Mouse (Mus musculus): ENCODE results near the gene Oard1. TPM values are rescaled to one million over a fixed set of nuclear protein-coding genes. Genes with fewer than 3 reads are reported as not detected.

The Oard1 gene
- polyA plus RNA-seq, 1 experiment from 2014 or later: 46.4 TPM

GRCm38 (mm10) chr17:48442745-48443457 lies 33.1 kb downstream of the Oard1 start:
- no peak for ATAC-seq (ENCODE audit: insufficient number of reproducible peaks, insufficient read depth, low FRiP score, low read depth)
- Histone ChIP-seq H3K9me3 (ENCODE audit: control insufficient read depth, low read length) (peaks cover 2% of the 10 kb centered on the region; the same call in 1 of the 2 replicates), H3K4me1 (ENCODE audit: control insufficient read depth in 2 of 2, insufficient read depth in 2 of 2, low read length in 2 of 2) (peaks cover under 1 to 4% of the 10 kb centered on the region in 2 experiments), H3K4me3 (ENCODE audit: control insufficient read depth in 1 of 2, insufficient read depth in 1 of 2, low read depth in 1 of 2, low read length in 2 of 2) (no peak overlapping the region), H3K36me3 (ENCODE audit: control insufficient read depth, insufficient read depth, low read length) (no peaks in the 10 kb centered on the region), H3K27me3 (ENCODE audit: control insufficient read depth, insufficient read depth, low read length) (no peaks in the 10 kb centered on the region), H3K27ac (replicated peaks in 1 of 2; ENCODE audit: control insufficient read depth in 1 of 2, insufficient read depth in 1 of 2, low read depth in 2 of 2, low read length in 2 of 2) (no peak overlapping the region), H3K9ac (ENCODE audit: low read length) (no peak overlapping the region), H3K4me2 (ENCODE audit: low read length) (no peak overlapping the region)
- 69% methylated on average over 7 of the region's 7 CpGs for WGBS

GRCm38 (mm10) chr17:48443542-48444145 lies 33.8 kb downstream of the Oard1 start:
- H3K27ac ChIP-seq (replicated peaks in 1 of 2; ENCODE audit: control insufficient read depth in 1 of 2, insufficient read depth in 1 of 2, low read depth in 2 of 2, low read length in 2 of 2): no peak overlapping the region
- peaks cover 2% of the 10 kb centered on the region; the same call in 1 of the 2 replicates for H3K9me3 ChIP-seq (ENCODE audit: control insufficient read depth, low read length)
- WGBS: 74% methylated on average over 16 of the region's 16 CpGs

GRCm38 (mm10) chr17:48447675-48448074 lies 37.9 kb downstream of the Oard1 start:
- WGBS: 66% methylated on average over 8 of the region's 8 CpGs
- ATAC-seq (ENCODE audit: insufficient number of reproducible peaks, insufficient read depth, low FRiP score, low read depth): no peak
- no peak overlapping the region for H3K27ac ChIP-seq (replicated peaks in 1 of 2; ENCODE audit: control insufficient read depth in 1 of 2, insufficient read depth in 1 of 2, low read depth in 2 of 2, low read length in 2 of 2)

More at GRCm38 (mm10) chr17:48443542-48444145, 33.8 kb downstream of the Oard1 start:
- Histone ChIP-seq H3K9ac (ENCODE audit: low read length) (no peak overlapping the region), H3K4me2 (ENCODE audit: low read length) (no peak overlapping the region), H3K36me3 (ENCODE audit: control insufficient read depth, insufficient read depth, low read length) (no peaks in the 10 kb centered on the region), H3K4me3 (ENCODE audit: control insufficient read depth in 1 of 2, insufficient read depth in 1 of 2, low read depth in 1 of 2, low read length in 2 of 2) (no peak overlapping the region), H3K27me3 (ENCODE audit: control insufficient read depth, insufficient read depth, low read length) (no peaks in the 10 kb centered on the region), H3K4me1 (ENCODE audit: control insufficient read depth in 2 of 2, insufficient read depth in 2 of 2, low read length in 2 of 2) (no peaks in the 10 kb centered on the region)
- no peak for ATAC-seq (ENCODE audit: insufficient number of reproducible peaks, insufficient read depth, low FRiP score, low read depth)

GRCm38 (mm10) chr17:48450666-48451352 lies 41.0 kb downstream of the Oard1 start:
- Histone ChIP-seq H3K4me3 (ENCODE audit: control insufficient read depth in 1 of 2, insufficient read depth in 1 of 2, low read depth in 1 of 2, low read length in 2 of 2) (no peak overlapping the region), H3K9ac (ENCODE audit: low read length) (no peak overlapping the region), H3K9me3 (ENCODE audit: control insufficient read depth, low read length) (no peaks in the 10 kb centered on the region), H3K27ac (replicated peaks in 1 of 2; ENCODE audit: control insufficient read depth in 1 of 2, insufficient read depth in 1 of 2, low read depth in 2 of 2, low read length in 2 of 2) (no peak overlapping the region), H3K4me1 (ENCODE audit: control insufficient read depth in 2 of 2, insufficient read depth in 2 of 2, low read length in 2 of 2) (peaks cover 0 to 2% of the 10 kb centered on the region in 2 experiments; a peak in 1 of 4 replicates), H3K4me2 (ENCODE audit: low read length) (no peak overlapping the region), H3K27me3 (ENCODE audit: control insufficient read depth, insufficient read depth, low read length) (no peaks in the 10 kb centered on the region), H3K36me3 (ENCODE audit: control insufficient read depth, insufficient read depth, low read length) (no peaks in the 10 kb centered on the region)
- no peak for ATAC-seq (ENCODE audit: insufficient number of reproducible peaks, insufficient read depth, low FRiP score, low read depth)
- 80% methylated on average over 13 of the region's 13 CpGs for WGBS

More at GRCm38 (mm10) chr17:48447675-48448074, 37.9 kb downstream of the Oard1 start:
- no peak overlapping the region for H3K4me3 ChIP-seq (ENCODE audit: control insufficient read depth in 1 of 2, insufficient read depth in 1 of 2, low read depth in 1 of 2, low read length in 2 of 2)
- H3K4me2 ChIP-seq (ENCODE audit: low read length): no peak overlapping the region
- H3K27me3 ChIP-seq (ENCODE audit: control insufficient read depth, insufficient read depth, low read length): no peaks in the 10 kb centered on the region
- no peaks in the 10 kb centered on the region for H3K9me3 ChIP-seq (ENCODE audit: control insufficient read depth, low read length)
- no peak overlapping the region for H3K9ac ChIP-seq (ENCODE audit: low read length)
- no peaks in the 10 kb centered on the region for H3K36me3 ChIP-seq (ENCODE audit: control insufficient read depth, insufficient read depth, low read length)
- H3K4me1 ChIP-seq (ENCODE audit: control insufficient read depth in 2 of 2, insufficient read depth in 2 of 2, low read length in 2 of 2): no peaks in the 10 kb centered on the region; a peak in 1 of 4 replicates

GRCm38 (mm10) chr17:48451353-48451675 lies 41.5 kb downstream of the Oard1 start, which contains the start of gene Tspo2:
Gene Tspo2 (minus strand): TSS chr17:48451522.
- Histone ChIP-seq H3K9me3 (ENCODE audit: control insufficient read depth, low read length) (no peaks in the 10 kb centered on the region), H3K4me1 (ENCODE audit: control insufficient read depth in 2 of 2, insufficient read depth in 2 of 2, low read length in 2 of 2) (peaks cover 0 to 2% of the 10 kb centered on the region in 2 experiments; a peak in 1 of 4 replicates), H3K27me3 (ENCODE audit: control insufficient read depth, insufficient read depth, low read length) (no peaks in the 10 kb centered on the region), H3K4me2 (ENCODE audit: low read length) (no peak within 1 kb of the TSS), H3K36me3 (ENCODE audit: control insufficient read depth, insufficient read depth, low read length) (no peaks in the 10 kb centered on the region), H3K4me3 (ENCODE audit: control insufficient read depth in 1 of 2, insufficient read depth in 1 of 2, low read depth in 1 of 2, low read length in 2 of 2) (no peak within 1 kb of the TSS), H3K27ac (replicated peaks in 1 of 2; ENCODE audit: control insufficient read depth in 1 of 2, insufficient read depth in 1 of 2, low read depth in 2 of 2, low read length in 2 of 2) (no peak within 1 kb of the TSS), H3K9ac (ENCODE audit: low read length) (no peak within 1 kb of the TSS)
- ATAC-seq (ENCODE audit: insufficient number of reproducible peaks, insufficient read depth, low FRiP score, low read depth): no peak
- 60% methylated on average over 7 of the region's 7 CpGs for WGBS

GRCm38 (mm10) chr17:48451753-48452444 lies 42.1 kb downstream of the Oard1 start:
- 61% methylated on average over 9 of the region's 9 CpGs for WGBS
- Histone ChIP-seq H3K9me3 (ENCODE audit: control insufficient read depth, low read length) (no peaks in the 10 kb centered on the region), H3K27ac (replicated peaks in 1 of 2; ENCODE audit: control insufficient read depth in 1 of 2, insufficient read depth in 1 of 2, low read depth in 2 of 2, low read length in 2 of 2) (no peak overlapping the region), H3K36me3 (ENCODE audit: control insufficient read depth, insufficient read depth, low read length) (no peaks in the 10 kb centered on the region), H3K9ac (ENCODE audit: low read length) (no peak overlapping the region), H3K4me3 (ENCODE audit: control insufficient read depth in 1 of 2, insufficient read depth in 1 of 2, low read depth in 1 of 2, low read length in 2 of 2) (no peak overlapping the region), H3K27me3 (ENCODE audit: control insufficient read depth, insufficient read depth, low read length) (no peaks in the 10 kb centered on the region), H3K4me1 (ENCODE audit: control insufficient read depth in 2 of 2, insufficient read depth in 2 of 2, low read length in 2 of 2) (peaks cover 0 to 2% of the 10 kb centered on the region in 2 experiments; a peak in 1 of 4 replicates), H3K4me2 (ENCODE audit: low read length) (no peak overlapping the region)
- ATAC-seq (ENCODE audit: insufficient number of reproducible peaks, insufficient read depth, low FRiP score, low read depth): no peak

- H3K36me3 ChIP-seq (ENCODE audit: control insufficient read depth, insufficient read depth, low read length): no peaks in the 10 kb centered on the region
- no peak overlapping the region for H3K4me3 ChIP-seq (ENCODE audit: control insufficient read depth in 1 of 2, insufficient read depth in 1 of 2, low read depth in 1 of 2, low read length in 2 of 2)
- H3K4me2 ChIP-seq (ENCODE audit: low read length): no peak overlapping the region
- WGBS: 78% methylated on average over 7 of the region's 7 CpGs
- no peak for ATAC-seq (ENCODE audit: insufficient number of reproducible peaks, insufficient read depth, low FRiP score, low read depth)
- H3K9ac ChIP-seq (ENCODE audit: low read length): no peak overlapping the region
- no peak overlapping the region for H3K27ac ChIP-seq (replicated peaks in 1 of 2; ENCODE audit: control insufficient read depth in 1 of 2, insufficient read depth in 1 of 2, low read depth in 2 of 2, low read length in 2 of 2)
- no peaks in the 10 kb centered on the region for H3K9me3 ChIP-seq (ENCODE audit: control insufficient read depth, low read length)
- H3K4me1 ChIP-seq (ENCODE audit: control insufficient read depth in 2 of 2, insufficient read depth in 2 of 2, low read length in 2 of 2): peaks cover 0 to 2% of the 10 kb centered on the region in 2 experiments; a peak in 1 of 4 replicates
- H3K27me3 ChIP-seq (ENCODE audit: control insufficient read depth, insufficient read depth, low read length): no peaks in the 10 kb centered on the region
Measured at GRCm38 (mm10) chr17:48453489-48453888, 43.7 kb downstream of the Oard1 start.
